Mouse (Mus musculus): Measurements from ENCODE around the gene Sumo1. TPM values are rescaled to one million over a fixed set of nuclear protein-coding genes. Genes with fewer than 3 reads are reported as not detected.
"Not testable (repeated sequence)": the region's sequence is repeated elsewhere in the genome, so short reads cannot be mapped to it uniquely, and the experiment has no call there.

Gene Sumo1
- polyA plus RNA-seq, 1 experiment, result 32.2 TPM

GRCm38 (mm10) chr1:59656244-59657171 lies 14.1 kb downstream of the Sumo1 start:
- no peaks in the 10 kb centered on the region for H3K27me3 ChIP-seq (ENCODE audit: control insufficient read depth, insufficient read depth, low read length)
- no peak overlapping the region for H3K4me3 ChIP-seq (ENCODE audit: control insufficient read depth, low read depth, low read length)
- no peak overlapping the region for H3K27ac ChIP-seq (ENCODE audit: control insufficient read depth, insufficient read depth, low read depth, low read length)
- H3K4me1 ChIP-seq (ENCODE audit: control insufficient read depth, insufficient read depth, low read length), result no peaks in the 10 kb centered on the region
- no peak for TF ChIP-seq CTCF (IDR thresholded peaks at IDR 0.05; ENCODE audit: control insufficient read depth, insufficient read depth, insufficient replicate concordance, low read depth, low read length)
- TF ChIP-seq POLR2A (IDR thresholded peaks at IDR 0.05; ENCODE audit: control insufficient read depth, low read depth, low read length), result no peak
- H3K36me3 ChIP-seq (ENCODE audit: control insufficient read depth, insufficient read depth, low read length), result no peaks in the 10 kb centered on the region

GRCm38 (mm10) chr1:59653243-59653911 lies 17.3 kb downstream of the Sumo1 start:
- H3K36me3 ChIP-seq (ENCODE audit: control insufficient read depth, insufficient read depth, low read length), result no peaks in the 10 kb centered on the region

GRCm38 (mm10) chr1:59651201-59651819 lies 19.3 kb downstream of the Sumo1 start:
- Histone ChIP-seq H3K4me1 (ENCODE audit: control insufficient read depth, insufficient read depth, low read length) (no peaks in the 10 kb centered on the region), H3K4me3 (ENCODE audit: control insufficient read depth, low read depth, low read length) (no peak overlapping the region), H3K36me3 (ENCODE audit: control insufficient read depth, insufficient read depth, low read length) (no peaks in the 10 kb centered on the region), H3K27ac (ENCODE audit: control insufficient read depth, insufficient read depth, low read depth, low read length) (no peak overlapping the region), H3K27me3 (ENCODE audit: control insufficient read depth, insufficient read depth, low read length) (no peaks in the 10 kb centered on the region)
- TF ChIP-seq POLR2A (IDR thresholded peaks at IDR 0.05; ENCODE audit: control insufficient read depth, low read depth, low read length), result no peak
- no peak for TF ChIP-seq CTCF (IDR thresholded peaks at IDR 0.05; ENCODE audit: control insufficient read depth, insufficient read depth, insufficient replicate concordance, low read depth, low read length)

More at GRCm38 (mm10) chr1:59653243-59653911, 17.3 kb downstream of the Sumo1 start:
- no peak for TF ChIP-seq CTCF (IDR thresholded peaks at IDR 0.05; ENCODE audit: control insufficient read depth, insufficient read depth, insufficient replicate concordance, low read depth, low read length)
- H3K4me3 ChIP-seq (ENCODE audit: control insufficient read depth, low read depth, low read length), result no peak overlapping the region
- no peaks in the 10 kb centered on the region for H3K27me3 ChIP-seq (ENCODE audit: control insufficient read depth, insufficient read depth, low read length)
- H3K4me1 ChIP-seq (ENCODE audit: control insufficient read depth, insufficient read depth, low read length), result no peaks in the 10 kb centered on the region
- H3K27ac ChIP-seq (ENCODE audit: control insufficient read depth, insufficient read depth, low read depth, low read length), result no peak overlapping the region

GRCm38 (mm10) chr1:59646502-59646901 lies 24.1 kb downstream of the Sumo1 start:
- H3K4me3 ChIP-seq (ENCODE audit: control insufficient read depth, low read depth, low read length); H3K27me3 ChIP-seq (ENCODE audit: control insufficient read depth, insufficient read depth, low read length); H3K27ac ChIP-seq (ENCODE audit: control insufficient read depth, insufficient read depth, low read depth, low read length); H3K4me1 ChIP-seq (ENCODE audit: control insufficient read depth, insufficient read depth, low read length); H3K36me3 ChIP-seq (ENCODE audit: control insufficient read depth, insufficient read depth, low read length): not testable (repeated sequence)

GRCm38 (mm10) chr1:59642488-59642887 lies 28.1 kb downstream of the Sumo1 start:
- H3K4me3 ChIP-seq (ENCODE audit: control insufficient read depth, low read depth, low read length), result no peak overlapping the region
- H3K27ac ChIP-seq (ENCODE audit: control insufficient read depth, insufficient read depth, low read depth, low read length), result no peak overlapping the region
- peaks cover 1% of the 10 kb centered on the region; the same call in 1 of the 2 replicates for H3K36me3 ChIP-seq (ENCODE audit: control insufficient read depth, insufficient read depth, low read length)
- no peaks in the 10 kb centered on the region for H3K27me3 ChIP-seq (ENCODE audit: control insufficient read depth, insufficient read depth, low read length)
- no peak for TF ChIP-seq CTCF (IDR thresholded peaks at IDR 0.05; ENCODE audit: control insufficient read depth, insufficient read depth, insufficient replicate concordance, low read depth, low read length)
- no peak for TF ChIP-seq POLR2A (IDR thresholded peaks at IDR 0.05; ENCODE audit: control insufficient read depth, low read depth, low read length)
- H3K4me1 ChIP-seq (ENCODE audit: control insufficient read depth, insufficient read depth, low read length), result no peaks in the 10 kb centered on the region

- H3K4me1 ChIP-seq (ENCODE audit: control insufficient read depth, insufficient read depth, low read length), result peaks cover 2% of the 10 kb centered on the region; the same call in 1 of the 2 replicates
- no peak for TF ChIP-seq POLR2A (IDR thresholded peaks at IDR 0.05; ENCODE audit: control insufficient read depth, low read depth, low read length)
- no peaks in the 10 kb centered on the region for H3K27me3 ChIP-seq (ENCODE audit: control insufficient read depth, insufficient read depth, low read length)
- no peak overlapping the region for H3K27ac ChIP-seq (ENCODE audit: control insufficient read depth, insufficient read depth, low read depth, low read length)
- H3K4me3 ChIP-seq (ENCODE audit: control insufficient read depth, low read depth, low read length), result no peak overlapping the region
- H3K36me3 ChIP-seq (ENCODE audit: control insufficient read depth, insufficient read depth, low read length), result no peaks in the 10 kb centered on the region
Observed at GRCm38 (mm10) chr1:59638371-59638770, 32.3 kb downstream of the Sumo1 start.

GRCm38 (mm10) chr1:59636349-59636748 lies 34.3 kb downstream of the Sumo1 start:
- no peak overlapping the region for H3K27ac ChIP-seq (ENCODE audit: control insufficient read depth, insufficient read depth, low read depth, low read length)
- no peaks in the 10 kb centered on the region for H3K36me3 ChIP-seq (ENCODE audit: control insufficient read depth, insufficient read depth, low read length)
- TF ChIP-seq POLR2A (IDR thresholded peaks at IDR 0.05; ENCODE audit: control insufficient read depth, low read depth, low read length) (no peak), CTCF (IDR thresholded peaks at IDR 0.05; ENCODE audit: control insufficient read depth, insufficient read depth, insufficient replicate concordance, low read depth, low read length) (no peak)
- peaks cover 4% of the 10 kb centered on the region for H3K4me1 ChIP-seq (ENCODE audit: control insufficient read depth, insufficient read depth, low read length)
- H3K4me3 ChIP-seq (ENCODE audit: control insufficient read depth, low read depth, low read length), result no peak overlapping the region
- no peaks in the 10 kb centered on the region for H3K27me3 ChIP-seq (ENCODE audit: control insufficient read depth, insufficient read depth, low read length)

Data from testis, adult 2 months (tissue).